Mouse (Mus musculus): ENCODE measurements around the gene Nebl.

DNA sequence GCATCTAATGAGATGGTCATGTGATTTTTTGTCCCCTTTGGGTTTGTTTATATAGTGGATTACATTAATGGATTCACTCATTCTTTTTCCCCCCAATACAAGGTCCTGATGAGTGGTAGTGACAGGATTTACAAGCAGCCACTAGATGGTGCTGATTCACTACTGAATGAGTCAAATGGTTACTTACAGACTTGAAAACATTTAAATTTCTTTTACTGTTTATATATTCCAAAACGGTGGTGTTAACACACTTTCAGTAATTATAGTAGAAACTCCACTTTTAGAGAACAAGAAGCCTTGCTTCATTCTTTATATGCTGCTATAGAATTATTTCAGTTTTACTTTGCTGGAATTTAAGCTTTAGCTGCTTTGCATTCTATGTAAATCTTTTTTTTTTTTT lies 308.3 kb downstream of the Nebl start:
- TF ChIP-seq TAL1 (IDR thresholded peaks at IDR 0.05; ENCODE audit: low read length) (no peak), GATA1 (IDR thresholded peaks at IDR 0.05; ENCODE audit: low read length) (no peak)

Data from erythroblast, embryonic 14.5 days (primary cell).